Mouse (Mus musculus): ENCODE data around the gene Chordc1.
"Not testable (repeated sequence)": the region's sequence is repeated elsewhere in the genome, so short reads cannot be mapped to it uniquely, and the experiment has no call there.

Chordc1 gene

DNA sequence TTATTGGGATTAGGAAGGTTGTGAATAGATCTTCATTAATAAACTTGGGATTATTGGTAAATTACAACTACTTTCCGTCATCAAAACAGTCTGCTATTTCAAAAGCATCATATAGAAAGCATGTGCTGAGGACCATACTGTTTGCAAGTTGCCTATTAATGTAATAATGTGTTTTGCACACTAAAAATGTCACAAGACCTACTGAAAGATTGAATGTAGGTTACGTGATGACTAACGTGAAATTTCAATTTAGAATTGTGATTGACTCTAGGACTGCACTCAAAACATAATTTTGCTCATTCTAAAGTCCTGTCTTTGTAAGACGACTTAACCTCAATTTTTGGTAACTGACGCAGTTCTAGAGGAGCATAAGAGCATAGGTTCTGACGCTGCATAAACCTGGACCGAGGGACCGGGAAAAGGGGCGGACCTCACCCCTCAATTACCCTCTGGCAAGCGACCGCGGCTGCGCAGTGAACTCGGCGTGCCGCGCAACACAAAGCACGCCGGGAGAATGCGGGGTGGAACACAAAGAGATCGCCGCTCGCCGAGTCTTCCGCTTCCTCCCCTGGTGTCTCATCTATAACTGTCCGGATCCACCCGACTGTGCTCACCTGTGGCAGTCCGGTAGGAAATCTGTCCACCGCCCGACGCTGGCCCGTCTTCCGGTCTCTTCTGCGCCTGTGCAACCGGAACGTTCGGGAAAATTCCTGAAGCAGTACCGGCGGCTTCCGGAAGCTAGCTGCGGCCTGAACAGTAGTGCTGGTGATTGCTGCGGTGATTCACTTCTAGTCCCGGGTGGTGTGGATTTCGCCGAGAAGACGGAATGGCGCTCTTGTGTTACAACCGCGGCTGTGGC is at the start of gene Chordc1:
Gene Chordc1 (plus strand): TSS at position 555 of the 859 bp plus-strand sequence.
- peak; percentile 91 for DNase-seq (ENCODE audit: low read depth, low spot score)

DNA sequence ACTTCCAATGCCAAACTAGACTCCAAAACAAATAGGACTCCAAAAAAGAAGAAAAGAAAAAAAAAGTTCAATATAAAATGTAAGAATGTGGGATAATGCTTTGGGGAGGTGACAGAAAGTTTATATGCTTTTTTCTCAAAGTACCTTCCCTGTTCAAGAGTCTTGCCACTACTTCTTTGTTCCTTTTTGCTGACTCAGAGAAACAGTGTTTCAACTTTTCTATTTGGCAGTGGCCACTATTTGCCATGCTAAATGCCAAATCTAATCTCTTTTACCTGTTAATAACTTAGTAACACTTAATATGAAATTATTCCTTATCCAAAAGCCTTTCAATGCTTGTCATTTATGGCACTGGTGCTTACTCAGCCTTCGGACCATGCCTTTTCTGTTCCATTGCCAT is 16.0 kb upstream of the Chordc1 start:
- no peak for DNase-seq (ENCODE audit: low read depth, low spot score)

DNA sequence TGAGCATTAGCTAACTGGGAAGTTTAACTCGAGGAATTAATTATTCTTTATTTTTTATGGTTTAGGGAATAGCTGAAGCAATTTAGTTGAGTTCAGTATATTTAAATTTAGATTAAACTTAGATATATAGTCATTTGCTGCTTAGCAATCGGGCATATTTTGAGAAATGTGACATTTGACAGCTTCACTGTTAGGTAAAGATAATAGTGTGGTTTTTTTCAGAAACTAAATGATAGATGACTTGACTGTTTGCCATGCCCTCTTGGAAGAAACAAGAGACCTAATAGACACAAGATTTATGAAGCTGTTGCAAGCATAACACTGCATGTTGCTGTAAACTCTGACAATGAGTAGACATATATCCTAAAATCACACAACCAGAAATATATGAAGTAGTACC is 15.1 kb upstream of the Chordc1 start:
- no peak for DNase-seq (ENCODE audit: low read depth, low spot score)

DNA sequence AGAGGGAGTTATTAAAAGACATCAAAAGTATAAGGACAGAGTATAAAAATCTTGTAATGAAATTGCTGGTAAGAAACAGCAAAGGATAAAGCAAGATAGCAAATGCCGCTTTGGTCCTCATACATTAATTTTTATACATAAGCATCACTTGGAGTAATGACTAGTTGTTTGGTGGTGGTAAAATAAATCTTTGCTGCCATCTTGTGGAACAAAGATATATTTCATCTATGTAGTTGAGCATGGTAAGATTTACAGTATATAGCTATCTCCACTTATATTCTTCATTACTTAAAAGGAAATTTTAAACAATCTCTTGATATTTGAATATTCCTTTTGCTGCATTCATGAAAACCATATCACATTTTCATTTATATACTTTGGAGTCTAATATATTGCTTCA is 14.4 kb upstream of the Chordc1 start:
- DNase-seq (ENCODE audit: low read depth, low spot score): no peak

DNA sequence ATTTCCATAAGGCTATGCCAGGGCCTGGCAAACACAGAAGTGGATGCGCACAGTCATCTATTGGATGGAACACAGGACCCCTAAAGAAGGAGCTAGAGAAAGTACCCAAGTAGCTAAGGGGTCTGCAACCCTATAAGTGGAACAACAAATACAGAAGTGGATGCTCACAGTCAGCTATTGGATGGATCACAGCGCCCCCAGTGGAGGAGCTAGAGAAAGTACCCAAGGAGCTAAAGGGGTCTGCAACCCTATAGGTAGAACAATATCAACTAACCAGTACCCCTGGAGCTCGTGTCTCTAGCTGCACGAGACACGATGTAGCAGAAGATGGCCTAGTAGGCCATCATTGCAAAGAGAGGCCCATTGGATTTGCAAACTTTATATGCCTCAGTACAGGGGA is 13.2 kb upstream of the Chordc1 start:
- not testable (repeated sequence) for DNase-seq (ENCODE audit: low read depth, low spot score)

DNA sequence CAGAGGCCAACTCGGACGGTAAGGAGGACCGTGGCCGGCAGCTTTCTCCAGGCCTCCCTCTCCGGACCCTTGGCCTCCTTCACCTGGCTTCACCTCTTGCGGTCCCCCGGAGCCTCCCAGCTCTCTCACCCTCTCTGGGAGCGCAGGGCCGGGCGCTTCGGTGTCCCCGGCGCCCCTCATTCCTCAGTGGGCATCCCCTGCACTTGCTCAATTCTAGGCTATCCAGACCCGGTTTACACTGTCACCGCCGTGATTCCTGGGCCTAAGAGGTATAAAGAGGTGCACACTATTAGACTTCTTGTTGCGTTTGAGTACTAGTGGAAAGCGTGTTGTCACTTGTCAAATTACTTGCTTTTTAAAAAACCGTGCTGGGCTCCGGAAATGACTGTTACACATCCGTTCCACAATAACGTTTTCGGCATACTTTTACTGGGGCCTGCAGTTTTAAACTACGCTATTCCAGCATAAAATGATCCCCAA is 558 bp downstream of the Chordc1 start:
- no peak for DNase-seq (ENCODE audit: low read depth, low spot score)

DNA sequence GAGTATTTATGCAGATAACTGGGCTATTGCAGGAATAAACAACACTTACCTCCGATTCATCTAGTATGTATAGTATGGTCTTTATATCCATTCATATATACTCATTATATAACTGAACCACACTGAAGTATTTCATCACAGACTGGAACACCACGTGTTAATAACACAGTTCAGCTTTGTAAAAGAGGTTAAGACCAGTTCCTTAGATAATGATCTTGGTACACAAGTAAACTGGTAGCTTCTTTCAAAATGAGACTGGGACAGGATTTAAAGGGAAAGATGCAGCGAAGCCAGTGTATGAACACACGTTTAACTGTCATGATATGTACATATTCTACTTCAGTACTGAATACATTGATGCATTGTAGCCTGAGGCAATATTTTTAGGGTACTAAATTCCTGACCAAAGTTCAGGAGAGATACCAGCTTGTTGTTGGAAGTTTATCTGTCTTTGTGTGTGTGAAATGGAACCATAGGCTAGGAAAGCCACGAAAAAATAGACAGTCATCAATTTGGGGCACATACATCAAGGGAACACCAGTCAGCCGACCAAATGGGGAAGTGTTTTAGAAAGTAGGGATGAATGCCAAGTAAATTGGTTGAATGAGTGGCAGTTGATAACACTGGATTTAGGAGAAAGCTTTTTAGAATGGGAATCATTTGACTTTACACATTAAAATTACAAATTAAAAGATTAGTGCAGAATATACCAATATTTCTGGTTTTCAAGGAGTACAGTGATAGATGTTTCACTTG is 1.3 kb downstream of the Chordc1 start:
- no peak for DNase-seq (ENCODE audit: low read depth, low spot score)

DNA sequence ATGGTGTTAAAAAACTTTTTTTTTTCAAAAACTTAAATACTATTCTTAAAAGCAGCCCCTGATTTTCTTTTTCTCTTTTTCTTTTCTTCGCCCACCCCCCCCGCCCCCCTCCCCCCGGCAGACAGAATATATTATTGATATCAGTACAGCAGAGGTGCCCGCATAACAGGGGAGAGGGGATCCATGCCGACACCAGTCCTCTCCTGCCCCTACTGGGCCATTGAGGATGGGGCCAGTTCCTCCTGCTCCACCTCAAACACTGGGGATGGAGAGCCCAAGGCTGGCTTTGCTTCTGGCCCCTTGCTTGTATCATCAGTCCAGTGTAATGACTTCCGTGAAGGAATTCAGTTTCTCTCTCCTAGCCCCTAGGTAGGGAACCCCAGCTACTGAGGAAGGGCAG is 6.4 kb downstream of the Chordc1 start:
- DNase-seq (ENCODE audit: low read depth, low spot score): no peak

DNA sequence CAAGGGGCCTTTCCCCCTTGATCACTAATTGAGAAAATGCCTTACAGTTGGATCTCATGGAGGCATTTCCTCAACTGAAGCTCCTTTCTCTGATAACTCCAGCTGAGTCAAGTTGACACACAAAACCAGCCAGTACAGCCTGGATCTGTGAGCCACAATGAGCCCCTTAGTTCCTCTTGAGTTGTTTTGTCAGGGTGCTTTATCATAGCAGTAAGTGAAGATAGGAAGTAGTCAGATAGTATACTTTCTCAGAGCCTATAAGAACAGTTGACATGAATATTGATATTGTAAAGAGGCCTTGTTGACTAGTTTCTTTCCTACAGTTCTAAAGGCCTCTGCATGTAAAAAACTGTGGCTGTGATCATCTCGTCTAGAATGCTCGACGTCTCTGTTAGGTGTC is 28.1 kb downstream of the Chordc1 start:
- DNase-seq (ENCODE audit: low read depth, low spot score): no peak

Data from retina, adult 2 months (tissue).